Mouse (Mus musculus): ENCODE results near the gene Psmb8.

GRCm38 (mm10) chr17:34206731-34207130 lies 9.2 kb downstream of the Psmb8 start:
- TF ChIP-seq MAX (IDR thresholded peaks at IDR 0.05; ENCODE audit: low read depth) (no peak), TCF12 (IDR thresholded peaks at IDR 0.05; ENCODE audit: insufficient read depth, poor library complexity, severe bottlenecking) (no peak)
